Mouse (Mus musculus) heart, postnatal 0 days (tissue): ENCODE results near the gene 4933402D24Rik. TPM values are rescaled to one million over a fixed set of nuclear protein-coding genes. Genes with fewer than 3 reads are reported as not detected.

Experiments used
- ATAC-seq: fragments of 200-750 bp; cut with Nextera tagmentation; 2 replicates; pipeline ENCODE4 v1.8.0; 2017; ENCODE audit warnings: low read depth, moderate number of reproducible peaks, moderate library complexity; ENCODE audit not compliant: insufficient read depth
- DNase-seq: peaks from one replicate; pipeline ENCODE4 v3.0.0-alpha.2; 2016; ENCODE audit warnings: low spot score
- H3K27ac ChIP-seq: fragments of 300-500 bp; sonication (generic); 2 replicates; pipeline ENCODE4 v1.5.1; 2014; ENCODE audit warnings: low read depth, mild to moderate bottlenecking
- H3K27me3 ChIP-seq: fragments of 300-500 bp; sonication (generic); 2 replicates; pipeline ENCODE4 v1.6.1; 2014; ENCODE audit warnings: low read length, mixed read lengths; ENCODE audit not compliant: control insufficient read depth, insufficient read depth
- H3K36me3 ChIP-seq: fragments of 300-500 bp; sonication (generic); replicated peaks from 2 replicates; pipeline ENCODE4 v1.6.1; 2014; ENCODE audit warnings: low read length, mixed read lengths; ENCODE audit not compliant: control insufficient read depth, insufficient read depth
- H3K4me1 ChIP-seq: fragments of 300-500 bp; sonication (generic); 2 replicates; pipeline ENCODE4 v1.6.1; 2014; ENCODE audit warnings: antibody characterized with exemption; ENCODE audit not compliant: control insufficient read depth, insufficient read depth
- H3K4me2 ChIP-seq: fragments of 300-500 bp; sonication (generic); 2 replicates; pipeline ENCODE4 v1.6.1; 2014; ENCODE audit warnings: low read depth, mild to moderate bottlenecking, low read length, moderate library complexity
- H3K4me3 ChIP-seq: fragments of 300-500 bp; sonication (generic); 2 replicates; pipeline ENCODE4 v1.5.1; 2014; ENCODE audit warnings: low read depth, low read length
- H3K9ac ChIP-seq: fragments of 300-500 bp; sonication (generic); replicated peaks from 2 replicates; pipeline ENCODE4 v1.6.1; 2014; ENCODE audit warnings: low read depth, low read length, mixed read lengths
- H3K9me3 ChIP-seq: fragments of 300-500 bp; sonication (generic); replicated peaks from 2 replicates; pipeline ENCODE4 v1.6.1; 2016; ENCODE audit warnings: low read length; ENCODE audit not compliant: control insufficient read depth
- CTCF ChIP-seq: IDR thresholded peaks from 2 replicates; pipeline ENCODE4 v1.5.1; 2016; ENCODE audit warnings: antibody characterized with exemption, control low read depth, low read depth
- EP300 ChIP-seq: IDR thresholded peaks from 2 replicates; pipeline ENCODE4 v1.6.1; 2016; ENCODE audit warnings: antibody characterized with exemption, low read depth
- WGBS: fragments of 180-500 bp; shearing (Covaris S2); extraction: QIAGEN DNeasy Blood & Tissue Kit; methylation state at CpG from one replicate; pipeline ENCODE4 v1.1.7; 2014; 5-methylcytosine and 5-hydroxymethylcytosine counted together
- polyA plus RNA-seq: library from polyadenylated mRNA; unstranded; fragments of >200 nt; fragmentation: Nextera tagmentation; extraction: Ambion mirVana; gene quantifications from 2 replicates; pipeline ENCODE4 v1.2.1, GENCODE M21; 2015
- total RNA-seq: library from RNA; depleted of rRNA; stranded (reverse); fragments of >200 nt; gene quantifications from 2 replicates; pipeline ENCODE4 v1.2.3, GENCODE M21; 2014; ENCODE audit warnings: low replicate concordance

The 4933402D24Rik gene
- total and polyA plus RNA-seq, 2 experiments from 2014 or later: 0.08 TPM; not detected in 1

DNA sequence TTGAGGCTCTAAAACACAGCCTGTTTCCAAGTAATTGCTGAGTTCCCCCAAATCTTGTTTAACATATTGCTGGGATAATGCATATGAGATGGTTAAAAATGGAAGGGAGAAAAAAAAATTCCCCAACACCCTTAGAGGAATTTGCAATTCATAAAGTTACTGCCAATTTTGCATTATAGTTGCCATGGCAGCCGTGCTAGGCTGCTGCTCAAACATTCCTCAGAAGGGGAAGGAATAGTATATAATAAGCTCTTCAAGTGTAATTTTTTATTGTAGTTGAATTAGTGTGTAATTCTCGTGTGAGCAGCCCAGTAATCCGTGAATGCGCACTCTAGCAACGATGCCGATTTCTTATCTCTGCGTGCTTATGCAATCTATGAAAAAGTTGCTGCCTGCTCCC, 1.2 kb upstream of the 4933402D24Rik start:
- no peaks in the 10 kb centered on the region for H3K36me3 ChIP-seq

DNA sequence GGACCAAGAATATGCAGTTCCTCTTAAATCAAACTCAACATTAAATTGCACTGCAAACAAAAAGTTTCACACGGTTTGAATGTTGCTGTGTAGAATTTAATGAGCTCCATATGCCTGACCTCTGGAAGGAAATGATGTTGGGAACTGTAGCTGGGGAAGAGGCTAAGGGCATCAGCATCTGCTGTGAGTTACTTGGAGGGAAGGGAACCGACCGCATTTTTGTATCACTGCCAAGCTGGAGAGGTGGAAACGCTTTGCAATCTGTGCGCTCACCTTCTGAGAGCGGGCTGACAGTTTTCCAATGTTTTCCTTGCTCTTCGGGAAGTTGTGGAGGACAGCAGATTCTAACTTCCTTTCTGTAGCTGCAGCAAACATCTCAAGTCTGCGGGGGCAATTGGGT, 955 bp downstream of the 4933402D24Rik start:
- no peaks in the 10 kb centered on the region for H3K27me3 ChIP-seq
- no peak overlapping the region for H3K4me3 ChIP-seq
- WGBS: 38% methylated on average over 8 of the region's 8 CpGs
- no peak overlapping the region for H3K4me2 ChIP-seq
- ATAC-seq (no peak), DNase-seq (no peak)
- TF ChIP-seq CTCF (no peak), EP300 (no peak)
- no peak overlapping the region for H3K27ac ChIP-seq
- no peaks in the 10 kb centered on the region for H3K4me1 ChIP-seq
- H3K9ac ChIP-seq: no peak overlapping the region
- H3K9me3 ChIP-seq: no peaks in the 10 kb centered on the region
- H3K36me3 ChIP-seq: no peaks in the 10 kb centered on the region

More for the DNA sequence above, 1.2 kb upstream of the 4933402D24Rik start:
- Histone ChIP-seq H3K27me3 (no peaks in the 10 kb centered on the region), H3K9me3 (no peaks in the 10 kb centered on the region), H3K4me2 (no peak overlapping the region), H3K9ac (no peak overlapping the region), H3K4me3 (no peak overlapping the region), H3K27ac (no peak overlapping the region), H3K4me1 (no peaks in the 10 kb centered on the region)
- 78% methylated on average over 7 of the region's 7 CpGs for WGBS
- DNase-seq: no peak
- ATAC-seq: no peak
- TF ChIP-seq CTCF (no peak), EP300 (no peak)

DNA sequence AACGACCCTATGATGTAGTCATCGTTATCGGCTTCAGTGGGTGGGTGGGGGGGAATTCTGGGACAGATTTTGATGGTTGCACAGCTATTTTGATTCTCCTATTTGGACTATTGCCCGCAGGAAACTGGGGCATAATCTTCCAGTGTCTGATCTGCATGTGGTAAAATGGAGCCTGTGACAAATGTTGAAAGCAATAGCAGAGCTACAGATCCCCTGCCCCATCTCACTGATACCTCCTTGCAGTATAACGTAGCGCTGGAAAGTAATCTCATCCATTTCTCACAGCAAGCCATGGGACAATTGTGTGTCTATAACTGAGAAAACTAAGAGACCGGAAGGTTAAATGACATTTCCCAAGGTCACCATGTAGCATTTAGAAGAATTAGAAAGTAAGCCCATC, 4.7 kb downstream of the 4933402D24Rik start:
- Histone ChIP-seq H3K4me3 (no peak overlapping the region), H3K4me1 (no peaks in the 10 kb centered on the region), H3K36me3 (no peaks in the 10 kb centered on the region), H3K4me2 (no peak overlapping the region), H3K9me3 (no peaks in the 10 kb centered on the region), H3K9ac (no peak overlapping the region), H3K27ac (no peak overlapping the region), H3K27me3 (no peaks in the 10 kb centered on the region)
- DNase-seq (no peak), ATAC-seq (no peak)
- no peak for TF ChIP-seq CTCF
- no peak for TF ChIP-seq EP300
- 80% methylated on average over 7 of the region's 7 CpGs for WGBS

DNA sequence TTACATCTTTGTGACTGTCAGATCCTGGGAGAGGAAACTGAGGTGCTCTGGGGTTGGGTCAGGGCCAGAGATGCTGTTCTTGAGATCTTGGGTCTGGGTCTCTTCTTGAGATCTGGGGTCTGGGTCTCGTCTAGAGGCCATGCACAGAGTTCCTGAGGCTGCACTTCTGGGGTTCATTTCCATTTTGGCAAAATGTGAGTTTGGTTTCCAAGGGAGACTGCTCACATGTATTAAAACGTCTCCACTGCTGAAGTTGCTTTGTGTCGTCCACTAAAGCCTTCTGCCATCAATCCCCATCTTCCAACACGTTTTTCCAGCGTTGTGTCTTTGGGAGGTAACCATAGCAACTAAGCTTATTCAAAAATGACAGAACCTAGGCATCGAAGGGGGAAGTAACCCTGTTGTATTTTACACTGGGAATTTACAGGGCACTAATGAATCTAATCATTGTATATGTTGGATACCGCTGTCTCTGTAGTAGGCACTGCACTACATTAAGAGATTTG, 5.1 kb downstream of the 4933402D24Rik start:
- DNase-seq (no peak), ATAC-seq (no peak)
- H3K4me1 ChIP-seq: no peaks in the 10 kb centered on the region
- no peak overlapping the region for H3K4me3 ChIP-seq
- 49% methylated on average over 7 of the region's 7 CpGs for WGBS
- H3K9me3 ChIP-seq: no peaks in the 10 kb centered on the region
- TF ChIP-seq EP300: no peak
- TF ChIP-seq CTCF: no peak
- no peak overlapping the region for H3K9ac ChIP-seq
- H3K27me3 ChIP-seq: no peaks in the 10 kb centered on the region
- no peaks in the 10 kb centered on the region for H3K36me3 ChIP-seq
- H3K4me2 ChIP-seq: no peak overlapping the region
- H3K27ac ChIP-seq: peak overlapping the region; percentile 15; the same call in 1 of the 2 replicates

DNA sequence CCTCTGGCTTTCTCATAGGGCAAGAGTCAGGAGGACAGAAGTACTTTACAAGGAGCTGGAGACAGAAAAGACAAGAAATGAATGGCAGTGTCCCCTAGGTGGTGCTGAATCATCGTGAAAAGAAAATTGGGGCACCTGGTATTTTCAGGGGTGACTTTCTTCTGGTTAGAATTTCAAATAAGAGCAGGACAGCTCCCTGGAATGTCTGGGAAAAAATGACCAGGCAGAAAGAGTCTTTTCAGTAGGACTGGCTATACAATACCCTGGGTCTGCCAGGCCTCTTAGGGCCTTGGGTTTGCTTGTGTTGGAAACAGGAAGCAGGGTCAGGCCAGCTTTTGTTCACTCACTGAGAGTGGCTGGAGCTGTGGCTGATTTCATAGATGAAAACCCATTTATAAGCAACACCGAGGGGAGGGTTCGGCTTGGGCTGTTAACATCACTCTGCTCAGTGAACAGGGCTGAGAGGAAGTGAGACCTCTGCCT, 5.8 kb downstream of the 4933402D24Rik start:
- no peak overlapping the region for H3K4me3 ChIP-seq
- H3K27me3 ChIP-seq: no peaks in the 10 kb centered on the region
- 36% methylated on average over 3 of the region's 3 CpGs for WGBS
- H3K27ac ChIP-seq: no peak overlapping the region
- H3K4me2 ChIP-seq: no peak overlapping the region
- no peaks in the 10 kb centered on the region for H3K4me1 ChIP-seq
- ATAC-seq (peak; percentile 60; the same call in 1 of the 2 replicates), DNase-seq (peak; percentile 59)
- H3K9ac ChIP-seq: no peak overlapping the region
- no peaks in the 10 kb centered on the region for H3K9me3 ChIP-seq
- TF ChIP-seq EP300 (no peak), CTCF (peak; percentile 55)
- H3K36me3 ChIP-seq: no peaks in the 10 kb centered on the region

DNA sequence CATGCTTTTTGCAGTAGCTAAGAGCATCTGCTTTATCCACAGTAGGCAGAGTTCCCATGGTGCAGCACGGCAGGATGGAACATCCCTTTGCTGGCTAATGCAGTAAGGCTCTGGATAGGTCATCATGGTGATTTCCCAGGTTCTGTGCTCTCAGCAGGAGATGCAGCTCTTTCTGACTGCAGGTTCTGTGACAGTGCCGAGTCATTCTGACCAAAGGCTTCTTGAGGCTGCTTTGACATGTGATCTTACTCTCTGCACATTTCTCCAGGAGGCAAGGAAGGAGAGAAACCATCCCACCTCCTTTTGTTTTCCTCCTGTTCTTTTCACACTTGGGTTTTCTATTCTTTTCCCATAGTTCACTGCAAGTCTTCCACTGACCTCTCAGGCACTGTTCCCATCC, 13.1 kb downstream of the 4933402D24Rik start:
- Histone ChIP-seq H3K4me1 (no peaks in the 10 kb centered on the region), H3K27me3 (no peaks in the 10 kb centered on the region), H3K4me3 (no peak overlapping the region), H3K9ac (no peak overlapping the region), H3K27ac (no peak overlapping the region), H3K9me3 (no peaks in the 10 kb centered on the region), H3K4me2 (no peak overlapping the region), H3K36me3 (peaks cover 30% of the 10 kb centered on the region)
- 55% methylated on average over 2 of the region's 2 CpGs for WGBS
- DNase-seq (no peak), ATAC-seq (no peak)
- no peak for TF ChIP-seq EP300
- no peak for TF ChIP-seq CTCF
